ENCODE assay signal across 2 mouse cellular contexts in genomic region chr5:7532686-7533199, GRCm38 (mm10).
TF ChIP-seq lines count a peak whose summit lies in the region.

No protein-coding gene starts in this region.

TF ChIP-seq in CH12.LX, 34 proteins besides CTCF, POLR2A, EP300 and RAD21:
- TF ChIP-seq JUN (IDR thresholded peaks at IDR 0.05; ENCODE audit: insufficient read depth, low read depth, low read length) (no peak), BHLHE40 (IDR thresholded peaks at IDR 0.05; ENCODE audit: low read depth, low read length) (no peak), MAFK (IDR thresholded peaks at IDR 0.05; ENCODE audit: insufficient replicate concordance, low read length) (peak; percentile 71), ZNF384 (IDR thresholded peaks at IDR 0.05; ENCODE audit: low read depth, low read length) (no peak), PAX5 (IDR thresholded peaks at IDR 0.05; ENCODE audit: low read length) (no peak)
TF ChIP-seq in CH12.LX: peak in this region for 1.

TF ChIP-seq in ES-E14, 5 proteins besides CTCF, POLR2A, EP300 and RAD21:
- no peak for TF ChIP-seq HCFC1 (IDR thresholded peaks at IDR 0.05; ENCODE audit: borderline replicate concordance, insufficient read depth, low read length)
- peak; percentile 70; the same call in 1 of the 2 replicates for TF ChIP-seq MAFK (IDR thresholded peaks at IDR 0.05; ENCODE audit: insufficient read depth, low read depth, low read length)
